Mouse (Mus musculus): ENCODE results near the gene Lurap1.

DNA sequence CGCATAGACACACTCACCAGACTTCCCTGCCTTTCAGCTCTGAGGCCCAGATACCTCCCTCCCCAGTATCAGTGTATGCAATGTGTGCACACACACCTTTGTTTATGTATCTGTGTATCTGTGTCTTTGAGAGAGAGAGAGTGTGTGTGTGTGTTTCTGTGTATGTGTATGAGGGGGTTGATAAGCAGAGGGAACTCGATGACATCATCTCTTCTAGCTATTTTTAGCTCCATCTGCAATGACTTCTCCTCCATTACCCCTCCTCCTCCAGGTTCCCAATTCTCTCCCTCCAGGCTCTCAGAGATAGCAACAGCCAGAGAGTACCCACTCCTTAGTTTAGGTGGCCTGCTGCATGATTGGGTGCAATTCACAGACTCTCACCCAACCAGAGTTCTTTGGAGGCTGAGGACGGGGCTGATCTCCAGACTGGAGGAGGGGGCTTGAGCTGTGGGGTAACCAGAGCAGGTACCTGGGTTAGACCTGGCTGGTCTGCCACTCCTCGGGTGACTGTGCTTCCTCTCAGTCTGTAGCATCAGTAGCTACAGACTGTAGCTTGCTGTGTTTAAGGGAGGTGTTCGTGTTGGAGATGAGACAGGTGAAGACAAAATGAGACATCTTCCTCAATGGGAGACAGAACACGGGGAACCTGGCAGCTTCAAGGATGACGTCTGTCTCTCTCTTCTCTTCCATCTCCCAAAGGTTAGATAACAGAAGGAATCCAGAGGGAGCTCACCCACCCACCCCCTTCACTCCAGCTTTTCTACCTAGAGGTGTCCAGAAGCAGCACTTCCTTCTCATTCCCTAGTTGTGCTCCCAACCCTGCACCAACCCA is 24.8 kb upstream of the Lurap1 start:
- TF ChIP-seq CTCF (IDR thresholded peaks at IDR 0.05; ENCODE audit: insufficient read depth, low read length) (no peak), POLR2A (IDR thresholded peaks at IDR 0.05; ENCODE audit: borderline replicate concordance, extremely low read depth, low read depth, low read length) (no peak)
